10 mouse cellular contexts compared by ENCODE assay signal in genomic region chr2:38164326-38165035, GRCm38 (mm10).
DNase-seq lines count a peak whose midpoint lies in the region; ATAC-seq and TF ChIP-seq lines count a peak whose summit lies in the region.
"Had no signal": no experiment of that assay in that cellular context is flagged by ENCODE, and none has a peak within 500 bp of the region (broad histone marks: within the 10 kb centered on the region; RNA-seq: fewer than 3 reads in every experiment).

No protein-coding gene starts in this region.

- H3K27ac ChIP-seq in layer of hippocampus, adult 2 months, result peak overlapping the region; percentile 25; the same call in 1 of the 2 replicates
- H3K27ac ChIP-seq: embryonic facial prominence, embryonic 13.5 days; kidney, postnatal 0 days had no signal

- intact Hi-C loops in left cerebral cortex, postnatal 36 days (cut with DNase I), result no loop called here

- ATAC-seq in activated CD4-positive, CD25-positive, alpha-beta regulatory T cell, adult 4 months, result peak; percentile 67
- ATAC-seq in hematopoietic stem cell, adult 5-6 weeks (replicated peaks in 1 of 2; ENCODE audit: insufficient read depth in 1 of 2, low FRiP score in 2 of 2, low TSS enrichment in 1 of 2, low read depth in 1 of 2, poor library complexity in 2 of 2, severe bottlenecking in 2 of 2), result peak; percentile 58 to 67; a peak in 3 of 4 replicates

- DNase-seq in layer of hippocampus, adult 2 months (ENCODE audit: low spot score in 2 of 2), result no peak
- no peak for DNase-seq in layer of hippocampus, postnatal 25 days (ENCODE audit: extremely low spot score in 1 of 2, low spot score in 1 of 2)
- peak; percentile 41 for DNase-seq in naive thymus-derived CD4-positive, alpha-beta T cell, adult 2 months (ENCODE audit: low read depth)
- DNase-seq in right cerebral cortex, postnatal 10 days (ENCODE audit: low spot score in 2 of 2), result no peak
- DNase-seq in left cerebral cortex, postnatal 36 days (ENCODE audit: low spot score in 2 of 2), result no peak
- DNase-seq in layer of hippocampus, adult 8-10 months (ENCODE audit: low spot score in 2 of 2), result no peak

- no peak for TF ChIP-seq CTCF in layer of hippocampus, adult 2 months (conservative IDR thresholded peaks at IDR 0.05)

- H3K4me3 ChIP-seq in layer of hippocampus, adult 2 months, result no peak overlapping the region; the same call in 1 of the 2 replicates
- H3K4me3 ChIP-seq: embryonic facial prominence, embryonic 13.5 days had no signal
